Mouse (Mus musculus) layer of hippocampus, postnatal 14 days (tissue): Measurements from ENCODE around the gene Bcor. TPM values are rescaled to one million over a fixed set of nuclear protein-coding genes. Genes with fewer than 3 reads are reported as not detected.

ENCODE experiments used
- DNase-seq, 2 experiments: peaks; one replicate each; pipeline ENCODE4 v3.0.0; 2021 to 2022; ENCODE audit warnings: low spot score in 2 of 2, mixed read lengths in 1 of 2
- total RNA-seq, 2 experiments: library from RNA; stranded (reverse); gene quantifications; 2 replicates each; pipeline ENCODE4 v1.2.3; 2021

Gene Bcor
- total RNA-seq, 2 experiments from 2014 or later, result 18.6 to 19.1 TPM

- no peak for DNase-seq
Observed at GRCm38 (mm10) chrX:11987602-11988001, 172.6 kb downstream of the Bcor start.
